Mouse (Mus musculus) testis, postnatal 14 days (tissue): Measurements from ENCODE around the gene Fyn.

ENCODE experiments used
- DNase-seq: peaks from one replicate; pipeline ENCODE4 v3.0.0; 2021; ENCODE audit warnings: low spot score

Fyn gene

DNA sequence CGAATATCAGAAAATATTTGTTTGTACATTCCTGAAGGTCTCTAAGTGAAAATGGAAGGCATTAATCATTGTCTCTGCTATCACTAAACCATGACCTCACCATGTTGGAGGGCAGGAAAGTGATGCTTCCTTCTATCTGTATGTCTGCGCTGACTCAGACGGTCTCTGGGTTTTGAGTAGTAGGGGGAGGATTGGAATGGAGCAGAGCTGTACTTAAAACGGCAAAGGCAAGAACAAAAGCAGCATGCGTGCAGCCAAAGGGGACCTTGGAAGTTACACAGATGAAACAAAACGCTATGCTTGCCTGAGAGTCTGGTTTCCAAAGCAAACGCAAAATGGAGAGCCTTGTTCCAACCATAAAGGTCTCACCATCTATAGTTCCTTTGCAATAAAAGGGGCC is 202.4 kb downstream of the Fyn start:
- DNase-seq = no peak

DNA sequence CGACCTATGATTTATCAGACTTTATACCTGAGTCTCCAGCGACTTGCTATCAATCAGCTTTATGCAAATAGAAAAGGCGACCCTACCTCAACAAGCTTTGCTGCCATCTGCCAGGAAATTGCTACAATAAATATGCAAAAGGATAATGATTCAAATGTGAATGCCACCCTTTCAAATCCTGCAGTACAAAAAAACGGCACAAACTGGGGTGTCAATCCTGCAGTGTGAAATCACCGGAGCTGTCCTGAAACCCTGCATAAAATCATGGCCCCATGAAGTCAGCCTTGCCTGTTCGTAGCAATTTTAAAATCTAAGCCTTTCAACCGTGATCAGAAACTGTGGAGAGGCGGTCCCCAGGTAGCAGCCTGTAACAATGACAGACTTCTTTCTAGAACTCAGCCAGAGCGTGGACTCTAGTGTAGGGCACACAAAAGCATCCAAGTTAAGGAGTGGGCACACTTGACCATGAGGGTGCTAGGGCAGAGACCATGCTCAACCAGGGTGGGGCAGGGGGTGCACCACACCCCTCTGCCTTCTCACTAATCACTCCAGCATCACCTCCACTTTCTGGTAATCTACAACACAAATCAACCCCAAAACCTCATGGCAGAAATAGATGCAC is 203.5 kb downstream of the Fyn start:
- DNase-seq = no peak

DNA sequence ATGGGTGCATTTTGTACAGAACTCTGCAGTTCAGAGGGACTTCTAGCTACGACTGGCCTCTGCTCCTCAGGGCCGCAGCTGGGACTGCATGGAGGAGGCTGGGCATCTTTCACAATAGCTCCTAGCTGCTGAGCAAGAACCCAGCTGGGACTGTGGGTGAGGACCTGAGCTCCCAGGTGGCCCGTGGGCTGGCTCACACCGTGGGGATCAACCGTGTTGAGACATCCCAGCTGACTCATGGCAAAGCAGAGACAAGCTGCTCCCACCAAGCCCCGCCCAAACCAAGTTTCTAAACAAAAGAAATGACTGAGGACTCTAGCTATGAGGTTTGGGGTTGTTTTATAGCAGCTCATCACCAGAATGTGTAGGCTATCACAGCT is 204.0 kb downstream of the Fyn start:
- DNase-seq = no peak

DNA sequence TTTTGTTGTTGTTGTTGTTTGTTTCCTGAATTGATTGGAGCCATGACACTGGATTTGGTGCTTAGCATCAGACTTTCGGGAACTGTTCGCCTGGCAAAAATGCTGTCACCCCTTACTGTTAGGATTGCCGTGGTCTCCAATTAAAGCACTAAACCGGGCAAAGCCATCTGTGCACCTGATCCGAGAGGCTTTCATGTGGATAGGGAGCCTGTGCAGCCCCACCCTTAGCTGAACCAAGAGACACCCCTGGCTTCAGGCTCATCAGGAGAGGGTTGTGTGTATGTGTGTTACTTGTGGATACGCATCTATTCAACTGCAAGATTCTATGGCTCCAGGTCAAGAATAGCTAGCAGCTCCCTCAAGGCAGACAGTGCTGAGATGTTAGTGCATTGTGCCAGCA is 207.8 kb downstream of the Fyn start:
- DNase-seq = no peak

GRCm38 (mm10) chr10:39580477-39580876 is 211.8 kb downstream of the Fyn start:
- no peak for DNase-seq

DNA sequence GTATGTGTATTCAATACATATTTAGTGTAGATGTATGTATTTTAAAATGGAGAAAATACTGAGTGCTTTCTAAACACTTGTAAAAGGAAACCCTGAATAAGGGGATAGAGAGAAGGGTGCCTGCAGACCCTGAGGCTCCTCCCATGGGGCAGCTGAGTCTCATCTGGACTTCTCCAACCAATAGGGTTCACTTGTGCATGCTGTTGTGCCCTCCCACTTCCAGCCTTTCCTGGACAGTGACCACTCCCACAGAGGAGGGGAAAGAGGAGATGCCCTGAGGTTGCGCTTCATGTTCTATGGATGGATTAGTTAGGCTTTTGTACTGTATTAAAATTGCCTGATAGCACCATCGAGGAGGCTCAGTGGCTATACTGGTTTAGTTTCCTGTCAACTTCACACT is 213.7 kb downstream of the Fyn start:
- DNase-seq = no peak

DNA sequence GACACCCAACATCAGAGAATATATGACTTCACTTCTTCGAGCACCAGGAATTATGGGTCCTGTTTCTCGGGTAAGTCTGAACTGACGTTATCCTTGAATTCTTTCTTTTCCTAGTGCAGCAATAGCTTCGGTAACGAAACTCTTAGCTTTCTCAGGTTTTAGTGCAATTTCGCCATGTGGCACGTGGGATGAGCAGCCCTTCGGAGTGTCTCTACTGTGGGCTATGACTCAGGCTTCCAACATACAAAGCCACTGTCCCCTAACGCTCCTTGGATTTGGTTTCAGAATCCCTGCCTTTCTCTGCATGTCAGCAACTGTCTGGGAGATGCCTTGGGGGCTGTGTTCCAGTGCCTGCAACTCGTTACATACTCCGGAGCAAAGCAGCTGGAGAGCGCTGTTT is 215.1 kb downstream of the Fyn start:
- DNase-seq = no peak

DNA sequence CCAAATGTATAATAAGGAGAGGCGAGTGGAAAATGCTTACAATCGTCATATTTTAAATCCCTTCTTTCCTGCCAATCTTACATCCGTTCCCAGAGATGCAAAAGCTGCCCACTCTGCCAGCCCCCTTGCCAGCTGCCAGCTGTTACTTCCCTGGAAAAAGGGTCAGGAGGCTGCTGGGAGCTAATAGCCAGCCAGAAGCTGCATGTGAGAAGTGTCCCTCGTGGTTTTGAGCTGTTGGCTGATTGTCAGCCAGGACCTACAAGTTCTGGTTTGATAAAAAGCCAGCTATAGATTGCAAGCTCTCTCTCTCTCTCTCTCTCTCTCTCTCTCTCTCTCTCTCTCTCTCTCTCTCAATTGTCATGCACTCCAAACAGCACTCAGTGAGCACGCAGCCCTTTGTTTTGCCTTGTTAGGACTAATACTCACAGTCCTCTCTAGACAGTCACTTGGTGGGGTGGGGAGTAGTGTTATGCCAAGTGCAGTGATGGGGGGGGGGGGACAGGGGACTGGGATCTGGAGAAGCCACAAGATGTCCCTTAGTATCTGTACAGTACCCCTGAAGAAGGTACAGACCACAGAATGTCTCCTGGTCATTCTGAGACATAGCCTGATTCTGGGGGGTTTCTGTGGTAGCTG is 218.8 kb downstream of the Fyn start:
- DNase-seq = no peak

DNA sequence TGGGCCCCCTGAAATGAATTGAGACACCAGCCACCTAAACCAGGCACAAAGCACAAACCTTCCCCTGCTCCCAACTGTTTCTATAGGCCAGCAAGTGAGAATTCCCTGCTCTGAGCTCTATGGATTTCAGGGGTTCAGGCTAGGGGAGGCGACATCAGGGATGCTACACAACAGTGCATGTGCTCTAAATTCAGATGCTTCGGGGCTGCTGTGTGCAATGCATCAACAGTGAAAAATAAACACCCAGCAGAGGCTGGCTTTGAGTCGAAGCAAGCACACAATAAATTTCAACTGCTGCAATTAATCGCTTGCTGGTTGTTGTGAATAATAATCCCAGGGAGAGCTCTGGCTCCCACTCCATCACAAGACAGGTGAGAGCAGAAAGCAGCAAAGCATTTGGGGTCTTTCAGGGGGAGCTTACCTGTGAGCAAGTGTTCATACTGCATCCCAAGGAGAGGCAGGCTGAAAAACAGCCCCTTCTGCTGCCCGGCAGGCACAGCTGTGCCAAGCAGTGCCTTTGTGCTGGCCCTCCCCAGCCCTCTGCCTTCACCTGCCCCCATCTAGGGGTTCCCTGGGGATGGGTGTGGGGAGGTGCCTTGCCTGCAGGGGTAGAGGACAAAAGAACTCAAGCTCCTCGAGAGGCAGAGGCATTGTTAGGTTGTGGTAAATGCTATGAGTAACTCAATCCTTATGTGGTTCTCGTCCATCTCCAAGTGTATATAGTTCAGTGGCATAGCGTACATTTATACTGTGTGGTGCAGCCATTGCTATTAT is 219.5 kb downstream of the Fyn start:
- DNase-seq = no peak

GRCm38 (mm10) chr10:39589765-39590546 is 221.3 kb downstream of the Fyn start:
- DNase-seq = no peak

GRCm38 (mm10) chr10:39590629-39591028 is 222.0 kb downstream of the Fyn start:
- DNase-seq = no peak

DNA sequence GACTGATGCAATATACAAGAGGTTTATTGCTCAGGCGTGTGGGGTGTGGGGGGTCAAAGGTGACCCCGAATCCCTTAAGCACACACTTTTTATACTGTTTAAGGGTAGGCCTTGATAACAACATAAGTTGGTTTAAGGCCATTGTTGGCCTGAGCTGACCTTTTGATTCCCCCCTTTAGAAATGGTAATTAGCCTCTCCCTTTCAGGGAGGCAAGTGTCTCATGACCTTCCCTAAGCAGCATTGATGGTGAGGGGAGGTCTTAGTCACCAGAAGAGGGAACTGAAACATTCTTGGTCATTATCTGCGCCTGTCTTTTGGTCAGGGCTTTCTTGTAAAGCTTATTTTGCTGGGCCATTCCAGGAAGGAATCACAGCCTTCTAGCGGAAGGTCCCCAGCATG is 223.8 kb downstream of the Fyn start:
- no peak for DNase-seq

- no peak for DNase-seq
These were observed 226.1 kb downstream of the Fyn start for GRCm38 (mm10) chr10:39594716-39595115.

GRCm38 (mm10) chr10:39595862-39596261 is 227.2 kb downstream of the Fyn start:
- no peak for DNase-seq

GRCm38 (mm10) chr10:39597116-39597791 is 228.6 kb downstream of the Fyn start:
- no peak for DNase-seq

- DNase-seq = no peak
These were observed 229.1 kb downstream of the Fyn start for GRCm38 (mm10) chr10:39597792-39598183.

DNA sequence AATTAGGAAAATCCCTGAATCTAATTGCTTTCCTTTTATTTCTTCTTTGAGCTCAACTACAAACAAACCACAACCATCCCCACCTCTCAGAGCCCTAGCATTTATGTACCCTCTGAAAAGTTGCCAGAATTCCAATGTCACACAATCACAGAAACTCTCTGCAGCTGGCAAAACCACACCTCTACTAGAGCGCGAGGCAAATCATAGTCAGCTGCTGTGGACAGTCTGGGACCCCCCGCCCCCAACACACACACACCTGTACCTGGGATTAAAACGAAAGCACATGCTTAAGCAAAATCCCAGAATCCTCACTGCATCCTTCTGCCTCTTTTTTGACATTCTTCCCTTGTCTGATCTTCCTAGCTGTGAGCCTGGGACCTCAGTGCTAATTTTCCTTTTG is 230.9 kb downstream of the Fyn start:
- DNase-seq = no peak

- no peak for DNase-seq
These were observed 231.5 kb downstream of the Fyn start for GRCm38 (mm10) chr10:39600115-39600514.

DNA sequence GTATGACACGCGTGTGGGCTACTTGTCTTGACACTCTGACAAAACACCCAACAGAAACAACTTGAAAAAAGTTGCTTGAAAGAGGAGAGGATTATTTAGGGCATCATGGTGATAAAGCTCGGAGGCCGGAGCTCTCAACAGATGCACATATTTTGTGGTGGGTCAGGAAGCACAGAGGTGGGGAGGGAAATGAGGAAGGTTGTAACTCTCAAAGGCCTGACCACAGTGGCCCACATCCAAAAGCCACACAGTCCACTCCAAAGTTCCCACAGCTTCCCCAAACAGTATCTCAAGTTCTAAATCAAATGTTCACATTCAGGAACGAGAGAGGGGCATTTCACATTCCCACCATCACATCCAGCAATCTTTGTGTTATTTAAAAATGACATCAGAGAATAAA is 232.4 kb downstream of the Fyn start:
- no peak for DNase-seq

- DNase-seq = no peak
These were observed 237.8 kb downstream of the Fyn start for GRCm38 (mm10) chr10:39606434-39606833.

GRCm38 (mm10) chr10:39611234-39611633 is 242.6 kb downstream of the Fyn start:
- no peak for DNase-seq

DNA sequence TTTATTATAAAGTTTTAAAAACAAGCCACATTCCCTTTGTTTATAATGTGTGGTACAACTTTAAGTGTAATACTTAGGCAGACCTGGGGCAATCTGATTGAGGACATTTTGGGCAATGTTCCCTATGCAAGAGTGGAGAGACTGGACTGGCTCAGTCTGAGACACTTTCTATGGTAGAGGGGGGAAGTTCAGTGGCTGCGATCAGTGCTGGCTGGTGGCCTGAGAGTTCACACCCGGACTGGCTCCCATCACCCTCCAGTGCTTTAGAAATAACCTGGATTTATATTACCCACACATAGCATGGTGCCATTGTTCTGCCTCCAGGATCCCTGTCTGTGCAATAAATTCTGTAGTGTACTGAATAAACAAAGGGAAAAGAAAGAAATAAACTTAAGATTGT is 243.5 kb downstream of the Fyn start:
- no peak for DNase-seq
